Mouse (Mus musculus): ENCODE results near the gene Fam217b. TPM values are rescaled to one million over a fixed set of nuclear protein-coding genes. Genes with fewer than 3 reads are reported as not detected.
A peak's percentile ranks its signal among the peaks of the same experiment; 100 is the strongest.

Gene Fam217b
- total and polyA plus RNA-seq, 2 experiments from 2014 or later: 20.0 to 24.8 TPM

DNA sequence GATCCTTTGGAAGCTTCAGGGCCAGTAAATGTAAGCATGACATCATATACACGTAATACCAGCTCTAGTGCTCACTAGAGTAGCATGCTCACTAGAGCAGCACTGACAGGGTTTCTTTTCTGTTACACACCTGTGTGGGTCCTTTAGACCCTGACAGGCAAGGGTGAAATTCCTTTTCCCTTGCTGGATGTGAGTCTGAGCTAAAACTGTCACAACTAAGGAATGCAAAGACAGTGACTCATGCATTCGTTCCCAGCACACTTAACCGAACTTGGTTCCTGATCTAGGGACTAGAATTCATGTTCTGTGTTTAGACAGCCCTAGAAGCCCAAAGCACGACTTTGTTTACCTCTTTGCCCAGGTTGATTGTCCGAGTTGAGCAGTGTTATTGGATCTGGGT, 8.9 kb downstream of the Fam217b start:
- Histone ChIP-seq H3K36me3 (ENCODE audit: insufficient read depth, low read length) (peaks cover 3% of the 10 kb centered on the region; the same call in 1 of the 2 replicates), H3K4me3 (ENCODE audit: low read length) (no peak overlapping the region), H3K9me3 (ENCODE audit: low read length) (no peaks in the 10 kb centered on the region), H3K4me2 (ENCODE audit: low read depth, low read length) (no peak overlapping the region), H3K9ac (replicated peaks; ENCODE audit: low read length) (no peak overlapping the region), H3K4me1 (ENCODE audit: insufficient read depth, low read length) (no peaks in the 10 kb centered on the region), H3K27me3 (ENCODE audit: insufficient read depth, low read length) (no peaks in the 10 kb centered on the region), H3K27ac (no peak overlapping the region)
- DNase-seq (ENCODE audit: low spot score) (no peak), ATAC-seq (no peak)
- no peak for TF ChIP-seq CTCF (IDR thresholded peaks at IDR 0.05; ENCODE audit: low read depth)
- WGBS: 79% methylated on average over 5 of the region's 5 CpGs

DNA sequence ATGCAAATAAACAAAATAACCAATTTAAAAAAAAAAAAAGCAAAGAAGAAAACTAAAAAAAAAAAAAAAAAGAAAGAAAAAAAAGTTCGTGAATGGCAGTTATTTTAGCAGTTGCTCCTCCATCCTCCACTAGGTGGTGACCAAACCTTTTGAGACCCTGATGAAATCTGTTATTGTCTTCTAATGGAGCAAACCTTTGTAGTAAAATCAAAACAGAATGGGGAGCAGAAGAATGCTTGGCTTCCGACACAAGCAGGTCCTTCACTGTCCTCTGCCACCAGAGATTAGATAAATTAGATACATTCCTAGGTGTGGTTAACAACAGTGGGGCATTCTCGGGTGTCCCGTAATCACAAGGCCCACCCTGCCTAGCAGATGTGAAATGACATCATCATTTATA, 11.9 kb downstream of the Fam217b start:
- H3K9ac ChIP-seq (replicated peaks; ENCODE audit: low read length): no peak overlapping the region
- ATAC-seq: no peak
- no peak overlapping the region for H3K4me2 ChIP-seq (ENCODE audit: low read depth, low read length)
- no peak overlapping the region for H3K27ac ChIP-seq
- WGBS: 41% methylated on average over 4 of the region's 4 CpGs
- H3K4me3 ChIP-seq (ENCODE audit: low read length): no peak overlapping the region
- H3K36me3 ChIP-seq (ENCODE audit: insufficient read depth, low read length): peaks cover 3% of the 10 kb centered on the region; the same call in 1 of the 2 replicates
- no peaks in the 10 kb centered on the region for H3K9me3 ChIP-seq (ENCODE audit: low read length)
- peak; percentile 73 for TF ChIP-seq CTCF (IDR thresholded peaks at IDR 0.05; ENCODE audit: low read depth)
- H3K27me3 ChIP-seq (ENCODE audit: insufficient read depth, low read length): no peaks in the 10 kb centered on the region
- DNase-seq (ENCODE audit: low spot score): peak; percentile 84
- H3K4me1 ChIP-seq (ENCODE audit: insufficient read depth, low read length): no peaks in the 10 kb centered on the region

DNA sequence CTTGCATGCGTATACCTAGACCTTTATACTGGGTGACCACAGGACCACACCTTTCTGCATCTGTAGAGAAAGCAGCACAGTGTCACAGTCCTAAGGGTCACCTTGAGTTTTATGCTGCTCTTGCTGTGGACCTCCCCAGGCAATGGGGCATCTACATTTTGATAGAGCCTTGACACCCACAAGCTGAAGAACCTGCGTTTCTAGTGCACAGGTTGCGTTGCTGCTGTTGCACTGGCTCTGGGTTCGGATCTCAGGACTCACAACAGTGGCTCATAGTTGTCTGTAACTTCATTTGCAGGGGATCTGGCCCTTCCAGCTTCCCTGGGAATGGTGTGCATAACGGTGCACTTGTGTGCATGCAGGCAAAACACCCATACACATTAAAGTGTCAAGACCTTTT, 12.9 kb downstream of the Fam217b start:
- Histone ChIP-seq H3K9me3 (ENCODE audit: low read length) (no peaks in the 10 kb centered on the region), H3K27me3 (ENCODE audit: insufficient read depth, low read length) (no peaks in the 10 kb centered on the region), H3K4me2 (ENCODE audit: low read depth, low read length) (no peak overlapping the region), H3K9ac (replicated peaks; ENCODE audit: low read length) (no peak overlapping the region), H3K4me3 (ENCODE audit: low read length) (no peak overlapping the region), H3K36me3 (ENCODE audit: insufficient read depth, low read length) (0 out of 2 replicates have a peak, but pooled peaks cover 3% of the 10 kb centered on the region), H3K4me1 (ENCODE audit: insufficient read depth, low read length) (no peaks in the 10 kb centered on the region), H3K27ac (no peak overlapping the region)
- 87% methylated on average over 5 of the region's 5 CpGs for WGBS
- no peak for ATAC-seq
- TF ChIP-seq CTCF (IDR thresholded peaks at IDR 0.05; ENCODE audit: low read depth): no peak
- no peak for DNase-seq (ENCODE audit: low spot score)

DNA sequence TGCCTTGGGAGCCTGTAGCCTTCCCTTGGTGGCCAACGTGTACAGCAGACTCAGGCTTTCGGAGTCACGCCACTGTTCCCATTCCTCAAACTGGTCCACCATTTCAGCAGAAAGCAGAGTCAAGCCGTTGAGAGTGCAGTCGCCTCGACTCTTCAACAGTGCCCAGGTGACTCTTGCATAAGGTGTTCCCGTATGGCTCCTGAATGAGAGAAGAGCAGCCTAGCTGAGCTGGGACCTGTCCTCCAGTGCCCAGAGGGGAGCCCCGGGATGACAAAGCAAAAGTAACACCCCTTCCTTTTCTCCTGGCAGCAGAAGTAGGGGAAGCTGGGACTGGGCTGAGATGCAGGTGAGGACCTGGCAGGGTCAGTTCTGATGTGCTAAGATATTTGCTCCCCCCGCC, 13.9 kb downstream of the Fam217b start:
- H3K9ac ChIP-seq (replicated peaks; ENCODE audit: low read length): no peak overlapping the region
- 0 out of 2 replicates have a peak, but pooled peaks cover 3% of the 10 kb centered on the region for H3K36me3 ChIP-seq (ENCODE audit: insufficient read depth, low read length)
- H3K9me3 ChIP-seq (ENCODE audit: low read length): no peaks in the 10 kb centered on the region
- H3K4me3 ChIP-seq (ENCODE audit: low read length): no peak overlapping the region
- WGBS: 85% methylated on average over 9 of the region's 9 CpGs
- TF ChIP-seq CTCF (IDR thresholded peaks at IDR 0.05; ENCODE audit: low read depth): no peak
- H3K27me3 ChIP-seq (ENCODE audit: insufficient read depth, low read length): no peaks in the 10 kb centered on the region
- no peak for ATAC-seq
- H3K4me1 ChIP-seq (ENCODE audit: insufficient read depth, low read length): no peaks in the 10 kb centered on the region
- no peak for DNase-seq (ENCODE audit: low spot score)
- H3K4me2 ChIP-seq (ENCODE audit: low read depth, low read length): no peak overlapping the region
- no peak overlapping the region for H3K27ac ChIP-seq

DNA sequence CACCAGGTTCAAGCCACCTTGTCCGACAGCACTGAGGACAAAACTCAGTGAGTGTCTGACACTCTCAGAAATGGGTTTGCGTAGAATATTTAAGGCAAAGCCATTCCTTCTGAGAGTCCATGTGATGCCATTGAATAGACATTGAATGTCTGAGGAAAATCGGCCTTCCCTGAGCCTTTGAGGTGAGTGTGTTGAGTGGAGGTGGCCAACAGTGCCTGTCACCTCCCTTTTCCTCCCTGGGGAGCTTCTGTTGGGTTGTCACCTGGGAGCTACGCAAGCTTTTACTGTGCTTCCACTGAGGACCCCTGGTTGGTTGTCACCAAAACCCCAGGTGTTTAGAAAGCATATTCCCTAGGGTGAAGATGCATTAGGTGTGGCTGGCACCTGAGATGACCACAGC, 14.4 kb downstream of the Fam217b start:
- ATAC-seq: no peak
- no peak for TF ChIP-seq CTCF (IDR thresholded peaks at IDR 0.05; ENCODE audit: low read depth)
- Histone ChIP-seq H3K4me2 (ENCODE audit: low read depth, low read length) (no peak overlapping the region), H3K9me3 (ENCODE audit: low read length) (no peaks in the 10 kb centered on the region), H3K4me3 (ENCODE audit: low read length) (no peak overlapping the region), H3K27ac (no peak overlapping the region), H3K9ac (replicated peaks; ENCODE audit: low read length) (no peak overlapping the region), H3K4me1 (ENCODE audit: insufficient read depth, low read length) (no peaks in the 10 kb centered on the region), H3K36me3 (ENCODE audit: insufficient read depth, low read length) (0 out of 2 replicates have a peak, but pooled peaks cover 3% of the 10 kb centered on the region), H3K27me3 (ENCODE audit: insufficient read depth, low read length) (no peaks in the 10 kb centered on the region)
- DNase-seq (ENCODE audit: low spot score): no peak
- 92% methylated on average over 4 of the region's 4 CpGs for WGBS

DNA sequence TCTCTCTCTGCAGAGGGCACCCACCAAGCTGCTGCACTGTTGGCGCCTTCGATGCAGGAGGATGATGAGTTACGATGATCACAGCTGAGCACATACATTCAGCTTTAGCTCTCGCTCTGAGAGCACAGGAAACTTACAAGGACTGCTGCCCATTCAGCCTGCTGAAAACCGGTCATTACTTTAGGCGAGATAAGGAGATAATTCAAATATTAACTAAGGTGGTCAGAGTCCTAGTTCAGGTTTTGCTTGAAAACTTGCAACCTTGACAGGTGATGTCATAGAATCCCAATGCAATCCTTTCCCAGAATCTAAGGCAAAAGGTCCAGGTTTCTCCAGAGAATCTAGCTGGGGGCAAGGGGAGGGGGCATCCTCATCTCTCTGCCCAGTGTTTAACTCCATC, 15.1 kb downstream of the Fam217b start:
- 77% methylated on average over 6 of the region's 6 CpGs for WGBS
- no peak overlapping the region for H3K4me3 ChIP-seq (ENCODE audit: low read length)

DNA sequence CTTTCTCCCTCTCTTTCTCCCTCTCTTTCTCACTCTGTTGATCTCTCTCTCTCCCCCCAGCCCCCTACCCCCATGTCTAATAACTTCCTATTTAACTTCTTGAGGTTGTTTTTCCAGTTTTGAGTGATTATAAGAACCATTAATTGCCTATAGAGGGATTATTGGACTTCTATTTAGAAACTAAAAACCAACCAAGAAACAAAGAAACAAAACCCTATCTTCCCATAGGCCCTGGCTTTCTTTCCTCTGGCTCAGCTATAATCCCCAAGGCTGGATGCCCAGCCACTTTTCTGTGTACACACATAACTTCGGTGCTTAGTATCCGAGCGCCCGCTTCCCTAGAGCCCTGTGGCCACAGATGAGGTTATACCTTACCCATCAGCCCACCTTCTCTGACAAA, 15.9 kb downstream of the Fam217b start, which contains the start of gene Cdh26:
Gene Cdh26 (plus strand): TSS at position 301 of the 400 bp plus-strand sequence.
- TF ChIP-seq CTCF (IDR thresholded peaks at IDR 0.05; ENCODE audit: low read depth): no peak
- Histone ChIP-seq H3K27me3 (ENCODE audit: insufficient read depth, low read length) (no peaks in the 10 kb centered on the region), H3K4me1 (ENCODE audit: insufficient read depth, low read length) (no peaks in the 10 kb centered on the region), H3K4me2 (ENCODE audit: low read depth, low read length) (no peak within 1 kb of the TSS), H3K9ac (replicated peaks; ENCODE audit: low read length) (no peak within 1 kb of the TSS), H3K9me3 (ENCODE audit: low read length) (no peaks in the 10 kb centered on the region), H3K36me3 (ENCODE audit: insufficient read depth, low read length) (no peaks in the 10 kb centered on the region), H3K4me3 (ENCODE audit: low read length) (no peak within 1 kb of the TSS), H3K27ac (no peak within 1 kb of the TSS)
- 80% methylated on average over 4 of the region's 4 CpGs for WGBS
- ATAC-seq (no peak), DNase-seq (ENCODE audit: low spot score) (no peak)

More for the DNA sequence above, 15.1 kb downstream of the Fam217b start:
- 0 out of 2 replicates have a peak, but pooled peaks cover 3% of the 10 kb centered on the region for H3K36me3 ChIP-seq (ENCODE audit: insufficient read depth, low read length)
- DNase-seq (ENCODE audit: low spot score) (no peak), ATAC-seq (no peak)
- H3K9ac ChIP-seq (replicated peaks; ENCODE audit: low read length): no peak overlapping the region
- no peak for TF ChIP-seq CTCF (IDR thresholded peaks at IDR 0.05; ENCODE audit: low read depth)
- no peak overlapping the region for H3K4me2 ChIP-seq (ENCODE audit: low read depth, low read length)
- H3K9me3 ChIP-seq (ENCODE audit: low read length): no peaks in the 10 kb centered on the region
- H3K27ac ChIP-seq: no peak overlapping the region
- H3K27me3 ChIP-seq (ENCODE audit: insufficient read depth, low read length): no peaks in the 10 kb centered on the region
- no peaks in the 10 kb centered on the region for H3K4me1 ChIP-seq (ENCODE audit: insufficient read depth, low read length)

All from hindbrain, postnatal 0 days (tissue).